Mouse (Mus musculus) 416B (cell line): ENCODE data around the gene Bicdl1.

ENCODE experiments used
- DNase-seq: peaks from one replicate; pipeline ENCODE4 v3.0.0; 2011; ENCODE audit warnings: low read depth

The Bicdl1 gene

DNA sequence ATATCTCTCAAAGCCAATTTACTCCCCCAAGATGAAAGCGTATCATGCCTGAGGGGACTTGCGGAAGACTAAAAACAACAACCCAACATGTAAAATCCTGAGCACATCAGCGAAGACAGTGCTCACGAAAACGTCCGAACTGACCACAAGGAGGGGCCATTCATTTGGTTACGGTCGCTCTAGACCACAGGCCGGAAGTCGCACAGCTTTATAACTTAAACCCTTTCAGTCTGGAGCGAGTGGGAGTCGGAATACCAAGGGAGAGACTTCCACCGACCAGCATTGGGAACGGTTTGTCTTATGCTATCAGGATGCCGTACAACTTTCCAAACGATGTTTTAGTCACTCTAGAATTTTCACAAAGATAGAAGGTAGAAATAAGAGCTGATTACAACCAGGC is 5.4 kb downstream of the Bicdl1 start:
- DNase-seq: peak; percentile 44

DNA sequence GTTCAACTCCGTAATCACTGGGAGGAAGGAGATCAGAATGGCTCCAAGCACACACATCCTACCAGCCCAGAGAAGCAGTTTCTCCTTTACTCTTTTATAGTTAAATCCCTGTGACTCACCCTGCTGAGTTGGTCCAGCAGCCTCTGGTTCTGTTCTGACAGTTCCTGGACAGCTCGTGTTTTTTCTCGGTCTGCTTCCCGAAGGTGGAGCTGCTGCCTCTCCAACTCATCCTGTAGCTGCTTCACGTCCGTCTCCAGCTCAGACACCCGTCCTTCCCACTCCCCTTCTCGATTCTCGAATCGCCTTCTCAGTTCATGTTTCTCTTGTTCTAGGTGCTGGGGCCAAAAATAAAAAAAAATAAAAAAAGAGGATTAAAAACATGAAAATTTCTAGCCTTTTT is 7.0 kb downstream of the Bicdl1 start:
- no peak for DNase-seq

DNA sequence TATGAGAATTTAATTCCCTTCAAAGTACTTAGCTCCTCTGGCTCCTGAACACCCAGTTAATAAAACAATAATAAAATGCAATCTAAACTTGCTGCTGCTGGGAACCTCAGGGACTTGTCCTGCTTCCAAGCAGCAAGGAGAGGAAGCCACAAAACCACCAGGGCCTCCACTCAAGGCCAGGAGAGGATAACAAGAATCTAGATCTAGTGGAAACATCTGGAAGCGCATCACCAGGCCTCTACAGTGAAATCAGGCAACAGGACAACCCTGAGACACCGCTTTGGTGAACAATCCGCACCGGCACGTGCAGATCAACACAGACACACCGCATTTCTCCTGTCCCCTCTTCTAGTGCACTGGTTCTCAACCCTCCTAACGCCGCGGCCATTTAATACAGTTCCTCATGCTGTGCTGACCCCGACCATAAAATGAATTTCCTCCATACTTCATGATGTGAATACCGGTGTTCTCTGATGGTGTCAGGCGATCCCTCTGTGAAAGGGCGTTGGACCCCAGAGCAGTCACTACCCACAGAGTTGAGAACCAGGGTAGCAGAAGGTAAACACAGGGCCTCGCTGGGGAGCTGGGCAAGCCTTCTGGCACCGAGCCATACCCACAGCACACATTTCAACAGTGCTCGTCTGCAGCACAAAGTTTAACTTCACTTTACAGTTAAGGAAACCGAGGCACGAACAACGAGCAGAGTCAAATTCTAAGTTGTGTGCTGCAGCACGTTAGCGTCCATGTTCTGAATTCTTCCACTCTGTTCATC is 9.0 kb downstream of the Bicdl1 start:
- peak; percentile 97 for DNase-seq

DNA sequence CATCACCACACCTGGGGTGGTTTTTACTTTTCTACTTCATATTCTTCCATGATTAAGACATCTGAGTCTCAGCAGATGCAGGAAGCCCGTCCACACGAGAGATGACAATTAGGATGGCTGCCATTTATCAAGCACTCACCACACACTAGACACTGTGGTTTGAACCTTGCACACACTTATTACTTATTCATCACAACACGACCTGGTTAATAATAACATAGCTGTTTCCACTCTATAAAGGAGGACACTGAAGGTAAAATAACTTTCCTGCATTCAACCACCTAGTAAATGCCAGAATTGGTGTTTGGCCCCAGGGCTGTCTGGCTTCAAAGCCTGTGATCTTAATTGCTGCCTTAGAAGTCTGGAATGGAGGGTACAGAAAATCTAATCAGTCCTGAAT is 10.7 kb downstream of the Bicdl1 start:
- peak; percentile 41 for DNase-seq

DNA sequence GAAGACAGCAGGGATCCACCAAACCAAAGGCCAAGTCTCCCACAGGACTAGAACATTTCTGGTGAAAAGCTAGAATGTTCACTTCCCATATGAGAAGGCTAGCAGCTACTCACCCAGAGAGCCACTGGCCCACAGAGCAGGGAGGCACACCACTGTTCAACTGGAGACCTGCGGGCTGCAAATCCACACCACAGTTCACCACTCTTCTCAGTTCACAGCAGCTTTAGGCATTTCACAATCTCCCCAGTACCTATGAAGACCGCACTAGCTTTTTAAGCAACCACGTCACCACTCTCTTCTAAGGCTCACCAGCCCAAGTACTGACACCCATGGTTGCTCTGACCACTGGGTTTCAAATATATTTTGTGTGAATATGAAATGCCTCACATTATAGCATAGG is 13.7 kb downstream of the Bicdl1 start:
- DNase-seq: peak; percentile 41

DNA sequence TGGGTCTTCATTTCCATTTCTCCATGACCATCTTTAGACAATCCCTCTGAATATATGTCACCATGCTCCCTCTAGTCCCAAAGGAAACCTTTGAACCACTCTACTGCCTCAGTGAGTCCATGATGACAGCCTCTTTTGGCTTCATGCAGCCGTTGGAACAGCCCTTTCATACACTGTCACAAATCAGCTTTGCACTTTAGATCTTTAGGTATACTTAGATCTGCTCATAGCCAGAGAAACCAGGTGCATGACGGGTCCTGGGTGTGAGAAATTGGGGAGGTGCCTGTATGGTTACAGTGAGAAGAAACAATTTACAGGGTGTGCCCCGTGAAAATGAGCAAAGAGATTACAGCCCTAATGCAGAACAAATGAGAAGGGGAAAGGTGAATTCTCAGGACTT is 14.3 kb downstream of the Bicdl1 start:
- no peak for DNase-seq

DNA sequence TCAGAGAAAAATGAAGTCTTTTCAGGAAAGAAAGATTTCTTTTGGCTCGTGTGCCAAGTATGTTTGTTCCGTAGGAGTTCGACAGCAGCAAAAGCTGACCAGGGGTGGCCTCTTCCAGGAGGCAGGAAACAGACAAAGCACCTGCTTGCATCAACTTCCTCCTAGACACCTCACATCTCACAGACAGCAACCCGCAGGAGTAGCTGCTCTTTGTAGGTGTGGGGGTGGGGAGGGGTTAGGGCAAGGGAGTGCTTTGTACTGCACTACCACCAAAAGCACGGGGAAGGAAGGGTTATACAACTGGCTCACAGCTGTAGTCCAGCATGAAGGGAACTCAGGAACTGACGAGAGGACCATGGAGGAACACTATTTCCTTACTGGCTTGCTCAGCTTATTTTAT is 15.0 kb downstream of the Bicdl1 start:
- DNase-seq: peak; percentile 59

DNA sequence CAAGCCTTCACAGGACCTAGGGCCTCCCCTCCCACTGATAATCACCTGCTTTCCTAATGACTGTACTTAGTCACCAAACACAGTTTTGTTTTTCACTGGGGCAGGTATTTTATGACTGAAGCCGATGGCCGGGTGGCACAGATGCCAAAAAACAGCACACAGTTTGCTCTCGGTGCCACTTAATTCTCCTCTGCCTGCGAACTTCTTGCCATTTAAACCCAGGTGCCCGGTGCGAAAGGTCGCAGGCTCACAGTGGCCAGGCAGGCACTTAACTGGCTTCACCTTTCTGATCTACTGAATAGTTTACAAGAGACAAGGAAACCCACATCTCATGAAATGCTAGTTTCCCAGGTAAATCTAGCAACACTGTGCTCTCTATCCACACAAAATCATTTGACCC is 16.7 kb downstream of the Bicdl1 start:
- no peak for DNase-seq

DNA sequence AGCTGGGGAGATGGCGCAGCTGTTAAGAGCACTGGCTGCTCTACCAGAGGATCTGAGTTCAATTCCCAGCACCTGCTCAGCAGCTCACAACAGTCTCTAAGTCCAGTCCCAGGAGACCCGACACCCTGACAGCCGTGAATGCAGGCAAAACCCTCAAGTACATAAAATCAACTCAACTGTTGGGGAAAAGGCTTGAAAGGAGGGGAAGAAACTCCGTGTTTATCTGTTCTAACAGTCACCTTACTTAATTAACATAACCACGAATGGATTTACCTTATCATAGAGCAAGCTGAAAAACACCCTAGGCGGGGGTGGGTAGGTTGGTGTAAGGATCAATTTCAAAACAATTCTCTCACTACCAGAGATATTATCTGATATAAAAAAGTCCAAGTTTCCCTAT is 18.9 kb downstream of the Bicdl1 start:
- DNase-seq: no peak

DNA sequence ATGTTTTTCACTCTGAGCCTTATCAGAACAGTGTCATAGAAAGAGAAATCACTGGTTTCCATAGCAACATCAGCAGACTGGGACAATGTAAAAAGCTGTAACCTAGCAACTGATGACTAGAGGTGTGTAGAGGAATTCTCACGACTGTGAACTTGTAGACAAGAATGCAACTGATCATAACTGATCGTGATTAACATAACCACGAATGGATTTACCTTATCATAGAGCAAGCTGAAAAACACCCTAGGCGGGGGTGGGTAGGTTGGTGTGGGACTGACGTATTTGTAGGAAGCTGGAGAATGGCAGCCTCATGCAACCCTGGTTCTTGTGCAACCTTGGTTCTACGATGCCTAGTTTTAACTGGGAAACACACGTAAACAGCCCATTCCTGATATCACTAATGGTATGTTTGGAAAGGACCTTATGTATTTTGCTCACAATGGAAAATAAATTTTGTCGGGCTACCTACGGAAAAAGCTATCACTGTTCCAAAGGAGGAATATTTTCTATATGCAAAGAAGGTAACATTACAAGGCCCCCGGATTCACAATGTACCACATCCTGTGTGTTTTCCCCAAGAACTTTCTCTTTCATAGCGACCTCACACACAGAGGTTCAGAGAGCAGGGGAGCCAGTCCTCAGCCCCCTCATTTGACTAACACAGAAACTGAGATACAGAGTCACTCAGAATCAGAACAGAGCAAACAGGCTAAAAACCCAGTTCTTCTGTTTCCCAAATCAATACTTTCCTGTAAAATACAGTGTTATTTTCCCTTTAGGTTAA is 19.6 kb downstream of the Bicdl1 start:
- no peak for DNase-seq

DNA sequence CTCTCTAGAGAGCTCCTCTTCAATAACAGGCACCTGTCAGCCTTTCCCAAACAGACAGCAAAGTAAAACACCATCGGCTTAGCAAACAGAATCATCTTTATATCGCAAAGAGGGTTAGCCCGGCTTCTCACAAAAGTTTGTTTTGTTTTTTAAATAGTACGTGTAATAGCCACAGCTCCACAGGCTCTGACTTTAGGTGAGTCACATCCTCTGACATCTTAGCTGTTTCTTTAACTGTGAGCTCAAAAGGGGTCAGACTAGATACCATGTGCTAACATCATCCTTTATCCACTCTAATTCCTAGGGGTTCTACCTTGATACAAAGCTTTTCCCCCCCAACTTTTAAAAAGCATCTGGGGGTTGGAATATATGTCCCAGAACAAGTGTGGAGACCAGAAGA is 21.2 kb downstream of the Bicdl1 start:
- DNase-seq: peak; percentile 54

DNA sequence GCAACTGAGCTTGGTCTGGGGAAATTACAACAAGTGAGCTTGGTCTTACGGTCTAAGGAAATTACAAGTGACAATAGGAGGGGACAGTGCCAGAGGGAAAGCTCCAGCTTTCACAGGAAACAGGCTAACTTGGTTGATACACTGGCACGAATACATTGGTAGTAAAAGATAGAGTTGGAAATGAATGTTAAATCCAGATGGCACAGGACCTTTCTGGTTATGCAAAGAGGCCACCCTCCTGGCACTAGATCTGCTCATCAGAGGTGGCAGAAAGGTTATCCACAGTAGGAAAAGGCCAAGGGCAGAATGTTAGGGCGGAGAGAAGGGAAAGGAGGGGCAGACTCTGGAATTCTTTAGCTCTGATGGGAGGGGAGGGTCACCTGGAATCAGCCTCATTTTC is 22.5 kb downstream of the Bicdl1 start:
- DNase-seq: no peak

DNA sequence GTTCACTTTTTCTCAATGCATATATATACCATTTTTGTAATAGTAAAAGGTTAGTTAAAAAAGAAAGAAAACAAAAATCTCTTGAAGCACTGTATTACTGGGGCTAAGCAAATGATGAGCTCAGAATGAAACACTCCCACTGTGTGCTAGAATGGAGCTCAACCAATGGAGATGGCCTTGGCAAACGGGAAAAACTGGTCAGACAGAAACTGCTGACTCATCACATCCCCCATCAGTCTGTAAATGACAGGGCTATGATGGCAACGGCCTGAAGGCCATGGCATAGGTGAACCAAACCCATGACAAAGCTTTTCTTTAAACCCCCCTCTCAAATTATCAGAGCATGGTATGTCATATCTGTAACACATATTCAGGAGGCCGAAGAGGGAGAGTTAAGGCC is 29.4 kb downstream of the Bicdl1 start:
- peak; percentile 36 for DNase-seq

DNA sequence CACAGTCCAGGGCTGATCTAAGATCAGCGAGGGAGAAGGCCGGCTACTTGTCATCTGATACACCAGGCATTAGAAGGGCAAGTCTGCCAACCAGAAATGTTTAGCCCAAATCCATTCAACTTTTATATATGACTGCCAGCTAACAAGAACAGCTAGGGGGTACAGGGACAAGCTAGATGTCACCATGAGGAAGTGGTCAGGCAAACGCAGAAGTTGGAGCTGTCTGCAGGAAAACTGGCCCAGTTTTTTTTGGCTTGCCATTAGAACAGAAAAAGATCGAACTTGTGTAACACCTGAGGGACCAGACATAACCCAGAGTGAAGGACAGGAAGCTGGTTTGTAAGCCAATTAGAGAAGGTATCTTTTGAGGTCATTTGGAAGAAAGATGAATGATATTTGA is 30.2 kb downstream of the Bicdl1 start:
- peak; percentile 55 for DNase-seq

DNA sequence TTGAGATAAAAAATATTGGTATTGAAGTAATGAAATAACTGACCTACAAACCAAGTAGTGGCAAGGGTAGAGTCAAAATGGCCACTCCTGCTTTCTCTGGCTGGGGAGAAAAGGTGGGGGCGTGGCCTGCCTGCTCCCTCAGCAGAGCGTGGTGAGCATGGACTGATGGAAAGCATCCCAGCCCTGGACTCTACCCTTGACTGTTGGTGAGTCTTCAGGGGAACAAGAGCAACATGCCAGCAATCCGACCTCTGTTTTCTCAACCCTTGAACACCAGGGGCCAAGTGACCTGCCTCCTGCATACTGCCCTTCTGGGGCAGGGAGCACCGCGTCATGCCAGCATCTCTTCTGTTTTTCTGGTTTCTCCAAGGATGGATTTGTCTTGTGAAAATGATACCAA is 34.6 kb downstream of the Bicdl1 start:
- no peak for DNase-seq

DNA sequence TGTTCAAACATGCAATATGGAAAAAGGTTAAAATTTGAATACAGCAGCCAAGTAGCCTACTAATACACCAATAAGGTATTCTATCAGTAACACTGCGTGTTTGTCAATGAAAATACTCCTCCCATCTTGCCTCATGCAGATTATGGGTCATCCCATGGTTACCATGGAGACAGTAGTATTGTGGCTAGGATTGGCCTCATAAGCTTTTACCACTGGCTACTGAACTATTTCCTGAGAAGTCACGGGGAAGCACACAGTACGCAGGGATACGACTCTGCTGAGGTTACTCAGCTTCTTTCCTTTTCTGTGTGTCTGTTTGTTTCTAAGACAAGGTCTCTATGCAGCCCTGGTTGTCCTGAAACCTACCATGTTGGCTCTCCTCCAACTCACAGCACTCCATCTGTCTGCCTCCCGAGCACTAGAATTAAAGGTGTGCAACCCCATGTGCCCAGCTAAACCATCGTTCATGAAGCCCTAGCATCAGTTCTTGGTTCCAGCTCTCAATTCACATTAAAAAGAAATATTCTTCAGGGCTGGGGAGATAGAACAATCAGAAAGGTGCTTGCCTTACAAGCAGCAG is 36.1 kb downstream of the Bicdl1 start:
- DNase-seq: peak; percentile 84

DNA sequence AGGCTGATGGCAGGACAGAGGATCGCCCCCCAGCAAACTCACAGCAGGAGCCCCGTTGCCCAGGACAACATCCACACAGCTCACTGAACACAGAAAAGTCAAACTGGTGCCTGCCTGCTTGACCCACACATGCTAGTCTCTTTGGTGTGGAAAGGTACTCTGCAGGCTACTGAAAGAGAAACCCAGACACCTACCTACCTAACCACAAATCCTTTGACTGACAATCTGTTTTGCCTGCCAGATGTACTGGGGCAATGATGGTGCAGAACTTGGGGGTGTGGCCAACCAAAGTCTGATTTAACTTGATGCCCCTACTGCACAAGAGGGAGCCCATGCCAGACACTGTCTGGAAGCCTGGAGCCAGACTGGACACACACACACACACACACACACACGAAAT is 38.1 kb downstream of the Bicdl1 start:
- DNase-seq: no peak

DNA sequence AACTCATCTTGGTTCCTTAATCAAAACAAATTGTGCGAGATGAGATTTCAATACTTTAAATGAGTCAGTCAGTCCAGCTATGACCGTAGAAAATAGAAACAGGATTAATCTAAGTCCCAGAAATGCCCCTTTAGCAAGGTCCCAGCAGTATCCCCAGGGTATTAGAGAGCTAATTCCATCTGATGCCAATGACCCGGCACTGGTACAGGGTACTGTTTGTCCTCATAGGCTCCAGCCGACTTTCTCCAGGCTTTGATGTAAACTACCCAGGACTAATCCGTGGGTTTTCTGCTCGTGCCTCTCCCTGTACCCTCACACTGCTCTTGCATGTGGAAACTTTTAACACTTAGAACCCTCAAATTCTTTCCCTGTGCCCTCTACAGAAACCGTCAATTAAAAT is 44.7 kb downstream of the Bicdl1 start:
- DNase-seq: no peak

DNA sequence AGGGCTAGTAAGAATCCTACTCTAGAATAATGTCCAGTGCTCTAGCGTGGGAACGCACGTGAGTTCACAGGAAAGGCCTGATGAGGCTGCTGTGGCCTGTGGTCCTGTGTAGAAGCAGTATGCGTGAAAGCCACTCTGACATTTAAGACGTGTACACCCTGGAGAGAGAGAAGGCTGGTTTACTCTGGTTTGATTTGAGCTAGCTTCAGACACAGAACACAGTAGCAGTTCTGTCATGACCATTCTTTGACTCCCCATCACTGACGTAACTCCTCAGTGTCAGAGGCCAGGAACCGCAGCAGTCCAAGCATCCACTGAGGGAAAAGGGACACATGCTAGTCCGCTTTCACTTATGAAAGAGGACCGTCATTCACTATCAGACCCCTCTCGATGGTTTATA is 46.3 kb downstream of the Bicdl1 start:
- no peak for DNase-seq

DNA sequence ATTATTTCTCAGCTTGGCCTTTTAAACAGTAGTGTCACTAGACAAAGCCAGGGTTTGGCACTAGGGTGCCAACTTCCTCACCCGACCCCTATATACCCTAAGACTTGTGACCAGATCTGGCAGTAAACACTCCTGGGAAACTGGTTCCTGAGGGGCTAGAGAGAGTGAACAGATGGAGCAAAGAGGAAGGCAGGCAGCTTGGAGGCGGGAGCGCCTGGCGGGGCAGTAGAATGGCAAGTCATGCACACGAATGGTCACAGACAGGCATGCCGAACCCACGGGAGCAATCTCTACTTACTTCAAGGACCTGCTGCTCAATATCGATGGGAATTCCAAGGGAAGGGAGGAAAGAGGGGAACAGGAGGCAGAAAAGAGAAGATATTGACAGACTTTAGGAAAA is 59.6 kb downstream of the Bicdl1 start:
- DNase-seq: no peak

DNA sequence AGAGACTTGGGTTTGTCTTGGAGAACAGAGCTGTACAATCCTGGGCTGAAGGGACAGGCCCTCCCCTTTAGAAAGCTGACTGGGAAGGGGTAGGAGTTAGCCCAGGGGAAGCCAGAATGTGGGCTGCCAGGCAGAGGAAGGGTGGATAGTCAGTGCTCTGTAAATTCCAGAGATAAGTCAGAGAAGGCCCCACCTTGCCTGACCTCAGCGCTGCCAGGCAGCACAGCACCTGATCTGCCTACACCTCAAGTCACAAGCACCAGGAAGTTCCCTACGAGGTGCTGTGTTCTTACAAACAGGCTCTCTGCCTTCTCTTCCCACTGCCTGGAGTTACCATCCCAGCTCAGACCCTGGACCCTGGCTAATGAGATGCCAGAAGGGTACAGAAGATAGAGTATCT is 61.0 kb downstream of the Bicdl1 start:
- DNase-seq: no peak

DNA sequence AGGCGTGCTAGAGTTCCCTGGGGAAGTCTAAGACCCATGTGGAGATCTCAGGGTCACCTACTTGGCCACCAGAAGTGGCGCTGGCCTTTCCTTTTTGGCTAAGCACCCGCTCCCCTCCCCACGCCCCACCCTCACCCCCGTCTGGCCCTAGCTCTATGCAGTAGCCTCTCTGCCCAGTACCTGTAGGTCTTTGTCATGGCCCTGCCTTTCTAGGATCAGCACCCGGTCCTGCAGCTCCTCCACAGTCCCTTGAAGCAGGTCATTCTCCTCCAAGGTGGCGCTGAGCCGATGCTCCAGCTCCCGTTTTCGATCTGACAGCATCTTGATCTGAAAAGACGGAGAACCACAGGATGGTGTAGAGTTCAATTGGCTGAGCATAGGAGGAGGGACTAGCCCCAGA is 61.4 kb downstream of the Bicdl1 start:
- DNase-seq: no peak

DNA sequence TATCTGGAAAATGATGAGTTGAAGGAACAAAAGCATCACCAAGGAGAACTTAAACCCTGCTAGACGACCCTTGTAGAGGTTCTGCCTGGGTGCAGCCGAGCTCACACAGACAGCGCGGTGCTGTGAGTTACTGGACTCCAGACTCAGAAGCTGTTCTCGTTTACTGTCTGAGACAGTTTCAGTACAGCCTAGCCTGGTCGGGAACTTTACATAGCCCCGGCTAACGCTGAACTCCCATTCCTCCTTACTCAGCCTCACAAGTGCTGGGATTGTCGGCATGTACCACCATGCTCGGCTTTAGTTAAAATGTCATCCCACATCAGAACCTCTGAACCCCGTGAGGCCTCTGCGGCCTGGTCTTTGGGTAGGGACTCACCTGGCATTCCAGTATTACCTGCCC is 62.4 kb downstream of the Bicdl1 start:
- no peak for DNase-seq
